Mouse (Mus musculus) neural tube, embryonic 11.5 days (tissue): ENCODE data around the gene Dcaf12. TPM values are rescaled to one million over a fixed set of nuclear protein-coding genes. Genes with fewer than 3 reads are reported as not detected.
A peak's percentile ranks its signal among the peaks of the same experiment; 100 is the strongest.

ENCODE experiments used
- ATAC-seq: fragments of 200-750 bp; cut with Nextera tagmentation; 2 replicates; pipeline ENCODE4 v1.8.0; 2017; ENCODE audit warnings: moderate number of reproducible peaks, mild to moderate bottlenecking, moderate TSS enrichment, moderate library complexity; ENCODE audit not compliant: insufficient read depth, low FRiP score, low TSS enrichment
- DNase-seq: peaks from one replicate; pipeline ENCODE4 v3.0.0-alpha.2; 2015; ENCODE audit warnings: low spot score
- H3K27ac ChIP-seq: fragments of 300-500 bp; sonication (generic); 2 replicates; pipeline ENCODE4 v1.5.1; 2014; ENCODE audit warnings: low read depth, mild to moderate bottlenecking, low read length
- H3K27me3 ChIP-seq: fragments of 300-500 bp; sonication (generic); 2 replicates; pipeline ENCODE4 v1.6.1; 2014; ENCODE audit warnings: mild to moderate bottlenecking, low read length, mixed read lengths; ENCODE audit not compliant: control insufficient read depth, insufficient read depth
- H3K36me3 ChIP-seq: fragments of 300-500 bp; sonication (generic); 2 replicates; pipeline ENCODE4 v1.6.1; 2014; ENCODE audit warnings: mild to moderate bottlenecking, low read length, moderate library complexity, mixed read lengths; ENCODE audit not compliant: control insufficient read depth, insufficient read depth
- H3K4me1 ChIP-seq: fragments of 300-500 bp; sonication (generic); 2 replicates; pipeline ENCODE4 v1.6.1; 2014; ENCODE audit warnings: low read length, mixed read lengths; ENCODE audit not compliant: control insufficient read depth, insufficient read depth
- H3K4me2 ChIP-seq: fragments of 300-500 bp; sonication (generic); 2 replicates; pipeline ENCODE4 v1.6.1; 2014; ENCODE audit warnings: low read depth, mild to moderate bottlenecking, moderate library complexity
- H3K4me3 ChIP-seq: fragments of 300-500 bp; sonication (generic); 2 replicates; pipeline ENCODE4 v1.5.1; 2014; ENCODE audit warnings: low read depth, low read length
- H3K9ac ChIP-seq: fragments of 300-500 bp; sonication (generic); 2 replicates; pipeline ENCODE4 v1.6.1; 2014; ENCODE audit warnings: mild to moderate bottlenecking, low read length
- H3K9me3 ChIP-seq: fragments of 300-500 bp; sonication (generic); 2 replicates; pipeline ENCODE4 v1.6.1; 2016; ENCODE audit warnings: low read length; ENCODE audit not compliant: control insufficient read depth
- WGBS: fragments of 180-500 bp; shearing (Covaris S2); extraction: QIAGEN DNeasy Blood & Tissue Kit; methylation state at CpG from one replicate; pipeline ENCODE4 v1.1.7; 2014; 5-methylcytosine and 5-hydroxymethylcytosine counted together
- polyA plus RNA-seq: library from polyadenylated mRNA; unstranded; fragments of >200 nt; fragmentation: Nextera tagmentation; extraction: Ambion mirVana; gene quantifications from 2 replicates; pipeline ENCODE4 v1.2.1, GENCODE M21; 2014

Dcaf12 gene
- polyA plus RNA-seq, 1 experiment from 2014 or later = 64.0 TPM

DNA sequence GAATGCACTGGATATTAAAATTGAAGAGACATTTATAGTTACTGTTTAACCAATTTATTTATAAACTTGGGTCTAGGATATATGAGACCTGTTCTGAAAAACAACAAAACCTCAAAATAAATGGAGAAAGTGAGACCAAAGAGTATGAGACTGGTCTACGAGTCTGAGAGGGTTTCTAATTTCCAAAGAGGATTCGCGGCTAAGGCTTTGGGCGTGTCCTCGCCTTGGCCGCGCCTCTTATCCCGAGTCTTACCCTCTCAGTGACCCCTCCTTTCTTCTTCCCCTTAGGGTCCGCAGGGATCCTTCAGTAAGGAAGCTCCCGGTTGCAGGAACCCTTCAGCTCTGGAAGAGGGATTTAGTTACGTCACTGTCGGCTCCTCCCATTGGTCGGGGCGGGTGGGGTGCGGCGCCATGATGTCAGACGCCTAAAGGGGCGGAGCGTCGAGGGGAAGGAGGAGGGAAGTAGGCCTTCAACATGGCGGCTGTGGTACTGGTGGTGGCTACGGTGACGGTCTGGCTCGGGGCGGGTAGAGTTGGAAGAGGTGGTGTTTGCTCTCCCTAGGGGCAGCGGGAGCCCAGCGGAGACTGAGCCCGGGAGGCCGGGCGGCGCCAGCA lies 34.0 kb upstream of the Dcaf12 start, which contains the start of gene Ubap1:
Gene Ubap1 (plus strand): TSS at position 413 of the 615 bp plus-strand sequence.
- Histone ChIP-seq H3K27me3 (no peaks in the 10 kb centered on the region), H3K4me2 (peak within 1 kb of the TSS; percentile 42), H3K36me3 (0 out of 2 replicates have a peak, but pooled peaks cover 3% of the 10 kb centered on the region), H3K4me1 (no peaks in the 10 kb centered on the region), H3K9ac (peak within 1 kb of the TSS; percentile 79), H3K27ac (peak within 1 kb of the TSS; percentile 88), H3K9me3 (no peaks in the 10 kb centered on the region), H3K4me3 (peak within 1 kb of the TSS; percentile 81)
- peak; percentile 99 for DNase-seq
- peak; percentile 96 for ATAC-seq
- under 1% methylated on average over 27 of the region's 31 CpGs for WGBS

DNA sequence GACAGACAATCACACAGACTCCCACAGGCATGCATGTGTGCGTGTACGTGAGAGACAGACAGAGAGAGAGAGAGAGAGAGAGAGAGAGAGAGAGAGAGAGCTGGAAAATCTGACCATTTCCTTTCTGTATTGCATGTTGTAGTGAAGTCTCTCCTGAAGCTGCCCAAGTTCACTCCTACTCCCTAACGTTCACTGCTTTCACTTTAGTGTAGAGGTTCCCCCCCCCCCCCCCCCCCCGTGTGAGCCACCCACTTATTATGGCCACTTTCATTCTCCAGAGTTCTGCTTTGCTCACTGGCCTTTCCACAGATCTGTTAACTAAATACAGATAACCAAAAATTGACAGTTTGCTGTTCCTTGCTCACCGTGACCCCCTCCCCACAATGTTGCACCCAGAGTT lies 33.1 kb upstream of the Dcaf12 start:
- Histone ChIP-seq H3K9ac (no peak overlapping the region), H3K27ac (no peak overlapping the region), H3K9me3 (no peaks in the 10 kb centered on the region), H3K4me2 (no peak overlapping the region), H3K4me1 (no peaks in the 10 kb centered on the region), H3K36me3 (0 out of 2 replicates have a peak, but pooled peaks cover 3% of the 10 kb centered on the region), H3K4me3 (no peak overlapping the region), H3K27me3 (no peaks in the 10 kb centered on the region)
- ATAC-seq = no peak
- 60% methylated on average over 3 of the region's 5 CpGs for WGBS
- DNase-seq = no peak

DNA sequence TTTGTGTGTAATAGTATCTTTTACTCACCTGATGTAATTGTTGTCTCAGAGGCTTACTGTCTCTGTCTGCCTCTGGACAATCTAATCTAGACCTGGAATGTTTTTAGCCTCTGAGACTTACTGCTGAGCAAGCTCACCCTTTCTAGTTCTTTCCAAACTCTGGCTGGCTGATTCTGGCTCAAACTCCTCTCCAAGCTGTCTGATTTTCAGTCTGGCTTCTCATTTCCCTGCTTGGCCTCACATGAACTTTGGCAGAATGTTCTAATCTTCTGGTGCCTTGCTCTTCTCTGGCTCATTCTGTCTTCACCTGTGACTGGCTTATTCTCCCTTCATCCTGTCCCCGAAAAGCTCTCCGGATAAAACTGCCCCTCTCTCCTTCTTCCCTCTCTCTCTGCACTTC lies 31.3 kb upstream of the Dcaf12 start:
- no peak overlapping the region for H3K27ac ChIP-seq
- ATAC-seq (no peak), DNase-seq (no peak)
- H3K4me2 ChIP-seq = no peak overlapping the region
- 84% methylated on average over 2 of the region's 2 CpGs for WGBS
- H3K4me1 ChIP-seq = no peaks in the 10 kb centered on the region
- H3K9me3 ChIP-seq = no peaks in the 10 kb centered on the region
- H3K36me3 ChIP-seq = no peaks in the 10 kb centered on the region
- H3K9ac ChIP-seq = no peak overlapping the region
- no peaks in the 10 kb centered on the region for H3K27me3 ChIP-seq
- H3K4me3 ChIP-seq = no peak overlapping the region

DNA sequence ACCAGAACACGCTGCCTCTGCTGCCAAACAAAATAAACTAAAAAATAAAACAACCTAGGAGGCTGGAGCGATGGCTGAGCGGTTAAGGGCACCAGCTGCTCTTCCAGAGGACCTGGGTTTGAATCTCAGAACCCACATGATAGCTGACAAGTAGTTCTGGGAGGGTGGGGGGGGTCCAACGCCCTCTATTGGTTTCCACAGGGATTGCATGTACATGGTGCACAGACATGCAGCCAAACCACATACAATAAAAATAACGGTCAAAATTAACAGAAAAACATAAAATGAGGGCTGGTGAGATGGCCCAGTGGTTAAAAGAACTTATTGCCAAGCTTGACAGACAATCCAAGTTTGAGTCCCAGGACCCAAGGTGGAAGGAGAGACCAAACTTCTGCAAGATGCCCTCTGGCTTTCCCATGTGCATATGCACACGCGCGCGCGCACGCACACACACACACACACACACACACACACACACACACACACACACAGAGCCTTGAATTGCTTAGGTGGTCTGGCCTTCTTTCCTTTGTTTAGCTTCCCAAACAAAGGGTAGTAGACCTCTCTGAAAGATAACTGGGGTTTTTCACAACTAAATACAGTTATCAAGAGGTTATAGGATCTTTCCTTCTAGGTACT lies 26.3 kb upstream of the Dcaf12 start:
- Histone ChIP-seq H3K27me3 (no peaks in the 10 kb centered on the region), H3K4me2 (no peak overlapping the region), H3K9me3 (no peaks in the 10 kb centered on the region), H3K4me1 (no peaks in the 10 kb centered on the region), H3K27ac (no peak overlapping the region), H3K9ac (no peak overlapping the region), H3K36me3 (no peaks in the 10 kb centered on the region), H3K4me3 (no peak overlapping the region)
- no peak for ATAC-seq
- DNase-seq = no peak
- 83% methylated on average over 9 of the region's 11 CpGs for WGBS

DNA sequence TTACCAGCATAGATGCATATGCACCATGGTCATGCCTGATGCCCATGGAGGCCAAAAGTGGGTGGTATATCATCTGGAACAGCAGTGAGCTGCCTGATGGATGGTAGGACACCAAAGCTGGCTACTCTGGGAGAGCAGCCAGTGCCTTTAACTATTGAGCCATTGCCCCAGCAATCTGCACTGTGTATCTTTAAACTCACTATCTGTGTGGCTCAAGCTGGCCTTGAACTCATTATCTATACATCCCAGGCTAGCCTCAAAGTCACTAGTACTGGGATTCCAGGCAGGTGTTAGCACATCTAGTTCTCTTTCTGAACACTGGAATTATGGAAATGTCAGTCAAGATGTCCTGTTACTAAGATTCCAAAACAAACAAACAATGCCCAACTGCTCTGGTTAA lies 21.9 kb upstream of the Dcaf12 start:
- H3K4me2 ChIP-seq = no peak overlapping the region
- ATAC-seq (no peak), DNase-seq (no peak)
- no peaks in the 10 kb centered on the region for H3K4me1 ChIP-seq
- H3K36me3 ChIP-seq = no peaks in the 10 kb centered on the region
- H3K9ac ChIP-seq = no peak overlapping the region
- H3K4me3 ChIP-seq = no peak overlapping the region
- H3K27me3 ChIP-seq = no peaks in the 10 kb centered on the region
- no peak overlapping the region for H3K27ac ChIP-seq
- no peaks in the 10 kb centered on the region for H3K9me3 ChIP-seq

DNA sequence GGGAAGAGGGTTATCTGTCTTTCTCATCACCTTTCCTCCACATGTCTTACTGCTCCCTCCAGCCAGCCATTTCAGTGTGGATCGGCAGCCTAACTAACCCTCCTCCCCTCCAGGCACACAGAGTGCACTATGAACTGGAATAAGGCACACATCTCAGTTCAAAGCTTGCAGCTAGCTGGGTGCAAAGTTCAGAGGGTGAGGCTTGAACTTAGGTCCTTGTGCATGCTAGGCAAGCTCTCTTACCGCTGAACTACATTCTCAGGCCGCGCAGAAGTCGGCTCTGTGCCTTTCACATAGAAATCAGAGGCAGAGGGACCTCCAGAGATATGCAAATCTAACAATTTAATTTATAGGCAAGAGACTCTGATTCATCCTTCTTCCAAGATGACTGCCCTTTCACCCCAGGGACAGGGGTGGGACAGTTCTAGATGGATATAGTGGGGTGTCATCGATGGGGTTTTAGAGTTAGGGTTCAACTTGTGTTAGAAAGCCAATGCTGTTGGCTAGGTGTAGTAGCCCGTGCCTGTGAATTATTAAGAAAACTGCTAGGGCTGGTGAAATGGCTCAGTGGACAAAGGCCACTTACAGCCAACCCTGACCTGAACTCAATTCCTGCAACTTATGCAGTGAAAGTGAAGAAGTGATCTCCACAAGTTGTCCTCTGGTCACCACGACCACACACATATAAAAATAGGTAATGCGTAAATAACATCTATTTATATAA lies 17.2 kb upstream of the Dcaf12 start:
- no peak for ATAC-seq
- WGBS = 88% methylated on average over 9 of the region's 9 CpGs
- H3K9ac ChIP-seq = no peak overlapping the region

DNA sequence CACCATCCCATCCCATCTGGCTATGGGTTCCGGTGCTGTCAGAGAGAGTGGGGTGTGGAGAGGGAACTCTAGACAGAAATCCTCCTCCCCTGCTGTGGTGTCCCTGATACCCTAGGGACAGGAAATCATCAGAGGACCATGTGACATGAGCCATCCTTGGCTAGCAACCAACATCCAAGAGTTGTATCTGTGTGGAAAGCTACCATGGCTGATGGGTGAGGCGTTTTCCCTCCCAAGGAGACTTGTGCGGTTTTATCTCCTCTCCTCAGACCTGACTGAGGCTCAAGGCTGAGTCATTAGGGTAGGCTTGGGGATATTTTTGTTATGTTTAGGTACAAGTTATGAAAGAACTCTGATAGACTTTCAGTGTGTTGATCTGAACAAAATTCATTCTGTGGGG lies 16.4 kb upstream of the Dcaf12 start:
- H3K4me1 ChIP-seq = no peaks in the 10 kb centered on the region
- no peak overlapping the region for H3K9ac ChIP-seq
- H3K36me3 ChIP-seq = no peaks in the 10 kb centered on the region
- 81% methylated on average over 3 of the region's 3 CpGs for WGBS
- no peak overlapping the region for H3K4me2 ChIP-seq
- ATAC-seq (no peak), DNase-seq (no peak)
- no peak overlapping the region for H3K4me3 ChIP-seq
- no peaks in the 10 kb centered on the region for H3K27me3 ChIP-seq
- no peak overlapping the region for H3K27ac ChIP-seq
- H3K9me3 ChIP-seq = no peaks in the 10 kb centered on the region

More for the DNA sequence above, 17.2 kb upstream of the Dcaf12 start:
- H3K9me3 ChIP-seq = no peaks in the 10 kb centered on the region
- DNase-seq = no peak
- no peak overlapping the region for H3K27ac ChIP-seq
- H3K4me1 ChIP-seq = no peaks in the 10 kb centered on the region
- no peak overlapping the region for H3K4me3 ChIP-seq
- H3K4me2 ChIP-seq = no peak overlapping the region
- no peaks in the 10 kb centered on the region for H3K36me3 ChIP-seq
- H3K27me3 ChIP-seq = no peaks in the 10 kb centered on the region

DNA sequence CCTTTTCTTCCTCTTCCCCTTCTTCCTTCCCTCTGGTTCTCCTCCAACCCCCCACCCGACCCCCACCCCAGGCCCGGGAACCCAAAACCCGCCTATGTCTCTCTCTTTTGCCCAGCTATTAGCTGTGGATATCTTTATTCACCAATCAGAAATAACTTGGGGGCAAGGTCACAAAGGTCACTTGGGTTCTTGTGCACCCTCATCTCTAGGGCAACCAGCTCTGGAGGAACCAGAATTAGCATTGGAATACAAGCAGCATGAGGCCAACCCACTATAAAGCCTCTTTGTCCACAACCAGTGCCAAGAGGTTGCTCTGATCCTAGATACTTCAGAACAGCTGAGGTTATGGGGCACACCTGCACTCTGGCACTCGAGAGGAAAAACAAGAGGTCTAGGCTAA lies 14.8 kb upstream of the Dcaf12 start:
- Histone ChIP-seq H3K9ac (no peak overlapping the region), H3K27ac (no peak overlapping the region), H3K36me3 (no peaks in the 10 kb centered on the region), H3K4me2 (no peak overlapping the region), H3K4me3 (no peak overlapping the region), H3K27me3 (no peaks in the 10 kb centered on the region), H3K4me1 (no peaks in the 10 kb centered on the region), H3K9me3 (no peaks in the 10 kb centered on the region)
- no peak for ATAC-seq
- DNase-seq = no peak
- WGBS = 52% methylated on average over 4 of the region's 4 CpGs

DNA sequence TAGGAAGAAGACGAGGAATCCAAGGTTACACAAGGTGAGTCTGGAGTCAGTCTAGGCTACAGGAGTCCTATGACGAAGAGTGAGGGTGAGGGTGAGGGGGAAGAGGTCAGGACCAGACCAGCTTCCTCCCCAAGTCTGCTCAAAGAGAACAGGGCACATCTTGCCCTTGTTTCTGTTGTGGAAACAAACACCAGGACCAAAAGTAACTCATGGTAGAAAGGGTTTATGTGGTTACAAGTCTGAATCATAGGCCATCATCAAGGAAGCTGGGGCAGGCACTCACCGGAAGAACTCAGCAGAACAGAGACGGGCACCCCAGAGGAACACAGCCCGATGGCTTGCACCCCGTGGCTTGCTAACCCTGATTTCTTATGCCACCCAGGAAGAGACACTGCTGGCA lies 12.2 kb upstream of the Dcaf12 start:
- H3K9ac ChIP-seq = no peak overlapping the region
- no peaks in the 10 kb centered on the region for H3K9me3 ChIP-seq
- no peak overlapping the region for H3K4me2 ChIP-seq
- DNase-seq (no peak), ATAC-seq (no peak)
- H3K4me3 ChIP-seq = no peak overlapping the region
- 87% methylated on average over 6 of the region's 6 CpGs for WGBS
- no peak overlapping the region for H3K27ac ChIP-seq
- no peaks in the 10 kb centered on the region for H3K4me1 ChIP-seq
- no peaks in the 10 kb centered on the region for H3K36me3 ChIP-seq
- no peaks in the 10 kb centered on the region for H3K27me3 ChIP-seq
